Mouse (Mus musculus): Measurements from ENCODE around the gene Rptor.
A peak's percentile ranks its signal among the peaks of the same experiment; 100 is the strongest.

Rptor gene

DNA sequence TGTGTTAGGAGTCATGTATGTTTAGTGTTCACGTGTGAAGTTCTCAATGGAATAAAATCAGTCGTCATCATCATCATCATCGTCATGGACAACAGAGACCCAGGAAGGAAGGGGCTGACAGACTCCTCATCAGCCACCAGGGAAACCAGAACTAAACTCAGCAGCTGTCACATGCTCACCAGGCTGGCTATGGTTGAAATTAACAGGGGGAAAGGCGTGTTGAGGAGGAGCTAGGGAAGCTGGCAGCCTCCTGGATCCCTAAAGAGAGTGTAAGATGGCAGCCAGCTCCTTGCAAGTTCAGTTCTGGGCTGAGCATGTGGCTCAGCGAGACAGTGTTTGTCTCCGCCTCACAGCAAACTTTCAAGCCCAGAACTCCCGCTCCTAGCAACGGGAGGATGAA, 332.1 kb downstream of the Rptor start:
- no peak for DNase-seq (ENCODE audit: low spot score)

DNA sequence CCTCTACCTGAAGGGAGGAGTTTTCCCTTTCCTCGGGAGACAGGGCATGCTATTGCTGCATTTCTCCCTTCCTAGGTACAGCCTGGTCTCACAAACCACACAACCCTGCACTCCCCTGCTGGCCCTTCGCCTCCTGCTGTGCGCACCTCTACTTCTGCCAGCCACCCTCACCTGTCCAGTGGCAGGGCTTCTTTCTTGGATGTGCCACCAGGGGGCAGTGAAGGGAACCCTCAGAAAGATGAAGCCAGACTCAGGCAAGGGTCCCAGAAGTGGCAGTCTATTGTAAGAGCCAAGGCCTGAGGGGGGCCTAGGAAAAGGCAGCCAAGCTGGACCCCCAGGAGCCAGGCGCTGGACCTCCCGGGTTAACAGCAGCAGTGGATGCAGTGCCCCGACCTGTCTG, 332.8 kb downstream of the Rptor start:
- peak; percentile 72 for DNase-seq (ENCODE audit: low spot score)

DNA sequence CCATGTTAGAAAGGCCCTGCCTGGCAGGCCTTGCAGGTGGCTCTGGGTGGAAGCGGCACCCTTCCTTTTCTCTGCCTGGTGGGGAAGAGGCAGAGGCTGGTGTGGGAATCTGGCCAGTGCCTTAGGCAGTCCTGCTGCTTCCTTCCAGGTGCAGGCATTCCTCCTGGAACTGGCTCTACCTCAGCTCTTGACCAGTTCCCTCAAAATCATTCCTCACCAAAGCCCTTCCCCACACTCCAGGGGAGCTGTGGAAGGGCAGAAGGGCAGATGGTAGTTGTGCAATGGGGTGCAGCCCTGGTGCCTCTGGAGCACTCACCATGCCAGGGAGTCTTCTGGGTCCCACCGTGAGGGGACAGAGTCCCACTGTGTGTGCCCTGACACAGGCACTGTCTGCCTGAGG, 333.8 kb downstream of the Rptor start:
- DNase-seq (ENCODE audit: low spot score): no peak

DNA sequence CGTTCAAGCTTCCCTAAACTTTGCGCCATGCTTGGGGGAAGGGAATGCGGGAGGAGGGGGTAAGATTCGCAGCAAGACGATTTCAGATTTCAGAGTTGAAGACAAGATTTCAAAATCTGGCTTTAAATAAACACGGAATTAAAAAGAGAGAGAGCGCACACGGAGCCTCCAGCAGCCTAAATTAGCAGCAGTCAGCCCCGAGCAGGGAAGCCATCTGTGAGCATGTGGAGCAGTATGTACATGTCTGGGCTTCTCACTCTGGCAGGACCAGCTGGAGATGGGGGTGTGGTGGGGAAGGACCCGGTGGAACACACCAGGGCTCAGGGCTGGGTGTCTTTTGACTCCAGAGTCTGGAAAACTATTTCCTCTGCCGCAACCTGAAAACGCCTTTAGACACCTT, 334.5 kb downstream of the Rptor start:
- no peak for DNase-seq (ENCODE audit: low spot score)

DNA sequence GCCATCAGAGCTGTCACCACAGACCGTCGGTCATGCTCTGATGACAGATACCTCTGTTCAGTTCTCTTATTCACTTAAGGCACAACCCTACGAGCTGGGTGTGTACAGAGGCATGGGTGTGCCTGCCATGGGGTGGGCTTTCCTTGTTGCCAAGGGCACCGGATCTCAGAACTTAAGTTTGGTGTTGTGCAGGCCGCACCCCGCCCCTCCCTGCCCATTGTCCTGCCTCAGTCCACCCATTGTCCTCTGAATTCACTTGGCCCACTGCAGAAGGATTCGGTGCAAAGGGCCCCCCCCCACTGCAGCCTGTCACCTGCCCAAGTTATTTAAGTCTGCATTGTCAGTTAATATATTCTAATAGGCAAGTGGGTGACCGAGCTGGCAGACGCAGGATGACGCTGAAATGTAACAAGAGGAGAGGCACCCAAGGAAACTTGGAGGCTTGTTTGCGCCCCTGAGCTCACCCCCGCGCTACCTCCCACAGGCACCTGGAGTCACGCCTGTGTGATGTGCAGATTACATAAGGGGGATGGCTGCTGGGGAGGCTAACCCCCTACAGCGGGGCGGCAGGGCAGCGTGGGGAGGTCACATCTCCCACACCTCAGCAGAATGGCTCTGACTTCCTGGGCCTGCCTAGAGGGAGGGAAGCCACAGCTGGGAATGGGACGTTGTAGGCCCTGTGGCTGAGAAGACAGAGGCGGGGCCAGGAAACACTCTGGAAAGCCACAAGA, 335.2 kb downstream of the Rptor start:
- no peak for DNase-seq (ENCODE audit: low spot score)

DNA sequence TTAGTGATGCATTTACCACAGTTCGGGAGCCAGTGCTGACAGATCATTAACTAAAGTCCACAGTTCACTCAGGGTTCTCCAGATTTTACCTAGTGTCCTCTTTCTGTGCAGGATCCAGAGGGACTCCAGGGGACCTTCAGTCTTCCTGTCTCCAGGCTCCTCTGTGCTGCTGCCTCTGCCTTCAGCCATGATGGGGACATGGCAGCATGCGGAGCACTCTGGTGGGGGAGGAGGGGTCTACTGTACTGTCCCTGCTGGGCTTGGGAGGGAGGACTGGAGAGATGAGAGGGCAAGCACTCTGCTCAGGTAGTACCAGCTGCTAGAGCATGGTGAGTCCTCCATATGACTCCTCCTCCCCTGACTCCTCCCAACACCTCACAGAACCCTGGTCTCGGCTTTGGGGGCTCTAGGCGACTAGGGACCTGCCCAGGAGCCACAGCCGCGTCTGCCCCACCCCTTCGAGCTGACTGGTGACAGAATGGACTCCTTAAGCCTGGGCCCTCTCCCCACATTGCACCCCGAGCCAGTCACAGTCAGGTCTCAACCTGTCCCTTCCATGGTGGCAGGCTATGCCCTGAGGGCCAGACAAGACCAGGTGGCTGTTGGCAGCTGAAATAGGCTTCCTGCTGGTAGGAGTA, 336.5 kb downstream of the Rptor start:
- no peak for DNase-seq (ENCODE audit: low spot score)

DNA sequence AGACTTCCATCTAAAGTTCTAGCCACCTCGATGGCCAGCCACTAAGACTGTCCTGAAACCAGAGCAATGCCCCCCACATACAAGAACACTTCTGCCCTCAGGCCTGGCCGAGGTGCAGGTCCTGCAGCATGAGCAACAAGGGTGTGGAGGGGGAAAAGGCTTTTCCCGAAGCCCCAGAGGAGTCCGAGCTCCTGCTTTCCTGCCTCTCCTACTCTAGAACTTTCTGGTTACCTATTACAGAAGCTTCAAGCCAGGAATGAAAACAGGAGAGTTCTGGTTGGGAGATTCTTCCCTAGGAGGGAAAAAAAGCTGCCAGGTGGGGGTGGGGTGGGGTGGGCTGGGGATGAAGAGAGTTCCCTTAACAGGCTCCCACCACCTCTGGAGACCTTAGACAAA, 337.0 kb downstream of the Rptor start:
- no peak for DNase-seq (ENCODE audit: low spot score)

DNA sequence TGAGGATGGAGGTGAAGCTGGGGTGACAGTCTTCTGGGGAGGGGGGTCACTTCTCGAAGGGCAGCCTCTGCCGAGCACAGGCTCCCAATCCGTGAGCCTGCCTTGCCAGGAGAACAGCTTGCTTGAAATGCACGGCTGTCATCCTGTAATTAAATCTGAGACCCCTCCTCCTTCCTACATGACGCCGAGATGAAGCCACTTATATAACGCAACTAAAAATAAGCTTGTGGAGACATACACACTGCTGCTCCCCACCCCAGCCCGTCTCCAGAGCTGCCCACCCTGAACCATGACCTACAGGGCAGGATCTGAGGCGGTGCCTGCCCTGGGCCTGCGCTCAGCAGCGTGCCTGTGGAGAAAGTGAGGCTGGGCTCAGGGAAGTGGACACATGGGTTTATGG, 337.4 kb downstream of the Rptor start:
- no peak for DNase-seq (ENCODE audit: low spot score)

DNA sequence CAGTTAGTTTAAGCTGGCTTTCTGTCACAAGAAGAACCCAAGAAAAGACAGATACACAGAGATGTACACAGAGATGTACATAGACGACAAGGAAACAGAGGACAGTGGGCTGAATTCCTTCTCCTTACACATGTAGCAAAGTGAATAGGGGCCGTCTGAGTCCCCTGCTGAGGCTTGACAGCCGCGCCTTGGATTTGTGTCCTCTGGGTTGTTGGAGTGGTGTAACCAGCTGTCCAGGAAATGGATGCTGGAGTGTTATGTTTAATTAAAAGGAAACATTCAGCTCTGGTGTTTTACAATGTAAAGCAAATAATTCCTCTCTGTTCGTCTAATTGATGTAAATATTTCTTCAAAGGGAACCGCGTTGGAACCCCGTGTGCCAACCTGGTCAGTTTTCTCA, 339.1 kb downstream of the Rptor start:
- DNase-seq (ENCODE audit: low spot score): no peak

DNA sequence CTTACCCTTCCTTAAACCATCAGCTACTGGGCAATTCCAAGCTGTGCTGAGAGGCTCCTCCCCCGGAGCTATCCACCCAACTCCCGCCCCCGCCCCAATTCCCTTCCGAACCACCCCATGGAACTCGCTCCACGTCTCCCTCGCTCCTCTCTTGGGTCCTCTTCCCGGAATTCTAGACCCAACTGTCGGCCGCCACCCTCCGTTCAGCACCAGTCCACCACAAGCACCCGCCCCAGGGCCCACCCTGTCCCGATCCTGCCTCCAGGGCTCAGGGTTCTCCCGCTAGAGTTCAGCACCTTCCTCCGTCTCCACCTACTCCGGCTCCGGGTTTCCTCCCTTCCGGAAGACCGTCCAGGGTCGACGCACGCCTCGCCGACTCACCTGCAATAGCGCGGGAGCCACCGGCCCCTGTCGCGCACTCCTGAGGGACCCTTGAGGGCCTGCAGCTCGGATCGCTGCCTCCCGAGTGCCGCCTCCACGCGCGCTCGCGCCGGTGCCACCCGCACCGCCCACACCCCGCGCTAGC, 339.6 kb downstream of the Rptor start:
- DNase-seq (ENCODE audit: low spot score): no peak

DNA sequence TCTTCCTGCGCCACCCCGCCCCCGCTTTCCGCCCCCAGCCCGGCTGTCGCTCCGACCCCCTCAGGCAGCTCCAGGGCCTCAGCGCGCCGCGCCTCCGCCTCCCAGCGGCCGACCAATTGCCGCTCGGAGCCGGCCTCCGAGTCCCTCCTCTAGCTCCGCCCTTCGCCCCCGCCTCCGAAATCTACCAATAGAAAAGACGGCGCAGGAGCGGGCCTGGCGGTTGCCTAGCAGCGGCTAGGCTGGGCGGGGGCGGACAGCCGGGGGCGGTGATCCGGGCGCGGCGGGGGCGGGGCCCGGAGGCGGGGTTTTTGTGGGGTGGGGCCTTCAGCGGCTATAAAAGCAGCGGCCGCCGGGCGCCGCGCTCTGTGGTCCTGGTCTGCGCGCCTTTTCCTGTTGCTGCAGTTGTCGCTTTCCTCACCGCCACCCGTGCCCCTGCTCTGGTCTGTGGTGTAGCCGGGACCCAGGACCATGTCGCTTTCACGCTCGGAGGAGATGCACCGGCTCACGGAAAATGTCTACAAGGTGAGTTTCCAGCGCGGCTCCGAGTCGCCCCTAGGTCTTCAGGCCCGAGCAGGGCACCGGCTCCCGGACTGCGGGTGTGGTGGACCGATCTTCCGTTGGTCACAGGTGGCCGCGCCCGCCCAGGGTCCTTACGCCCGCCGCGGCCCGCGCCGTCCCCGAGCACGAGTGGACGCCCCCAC, 340.2 kb downstream of the Rptor start, which contains the start of gene Baiap2:
Baiap2 (plus strand) TSS at position 37 of the 701 bp plus-strand sequence.
- DNase-seq (ENCODE audit: low spot score): peak; percentile 98

DNA sequence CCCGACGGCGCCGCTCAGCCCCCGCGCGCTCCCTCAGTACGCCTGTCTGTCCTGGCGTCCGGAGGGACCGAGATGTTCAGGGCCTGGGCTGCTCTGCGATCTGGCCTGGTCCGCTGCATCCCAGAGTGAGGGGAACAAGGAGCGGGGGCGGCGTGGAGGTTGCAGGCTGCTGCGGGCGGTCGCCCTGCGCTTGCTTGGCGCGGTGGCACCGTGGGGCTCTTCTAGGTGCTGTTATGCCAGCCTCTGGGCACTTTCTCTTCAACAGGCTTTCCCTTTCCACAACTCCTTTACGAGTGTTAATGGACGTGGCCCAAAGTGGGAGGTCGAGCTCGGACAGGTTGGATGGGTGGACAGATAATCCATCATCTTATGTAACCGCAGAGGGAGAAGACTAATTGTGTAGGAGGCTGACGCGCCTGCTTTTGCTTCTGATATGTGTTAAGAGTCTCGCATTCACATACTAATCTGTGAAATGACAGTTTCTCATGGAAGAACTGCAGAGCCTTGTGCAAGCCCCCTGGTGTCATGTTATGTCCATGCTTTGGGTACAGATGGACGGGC, 340.8 kb downstream of the Rptor start:
- no peak for DNase-seq (ENCODE audit: low spot score)

DNA sequence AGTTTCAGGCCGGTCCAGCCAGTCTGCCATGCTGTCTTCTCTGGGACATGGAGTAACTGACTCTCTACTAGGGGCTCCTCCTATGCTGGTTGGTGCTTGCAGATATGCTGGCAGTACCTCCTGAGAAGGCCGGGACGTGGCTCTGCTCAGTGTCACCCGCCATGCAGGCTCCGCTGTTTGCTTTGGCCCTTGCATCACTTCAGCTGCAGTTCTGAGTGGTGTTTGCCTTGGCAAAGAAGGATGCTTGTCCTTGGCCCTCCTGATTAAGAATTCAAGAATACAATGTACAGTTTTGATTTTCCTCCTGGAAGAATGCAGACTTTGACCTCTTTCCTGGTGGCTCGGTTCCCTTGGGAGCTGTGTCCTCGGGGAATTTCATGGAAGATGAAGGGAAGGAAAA, 342.6 kb downstream of the Rptor start:
- DNase-seq (ENCODE audit: low spot score): no peak

DNA sequence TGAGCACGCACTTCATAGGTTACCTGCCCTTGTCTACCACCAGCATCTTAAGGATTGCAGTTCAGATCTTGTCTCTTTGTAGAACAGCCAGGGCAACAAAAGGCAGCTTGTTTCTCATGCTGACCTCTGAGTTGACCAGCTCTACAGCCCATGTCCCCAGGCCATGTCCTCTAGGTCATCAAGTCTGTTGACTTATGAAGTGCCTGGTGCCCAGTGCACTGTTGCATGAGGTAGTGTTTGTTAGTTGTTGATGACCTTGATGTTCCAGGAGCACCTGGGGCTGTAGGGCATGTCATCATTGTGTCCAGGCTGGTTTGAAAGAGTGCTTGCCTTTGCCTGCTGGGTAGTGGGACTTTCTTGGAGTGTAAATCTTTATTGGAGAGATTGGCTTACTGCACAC, 344.7 kb downstream of the Rptor start:
- DNase-seq (ENCODE audit: low spot score): no peak

DNA sequence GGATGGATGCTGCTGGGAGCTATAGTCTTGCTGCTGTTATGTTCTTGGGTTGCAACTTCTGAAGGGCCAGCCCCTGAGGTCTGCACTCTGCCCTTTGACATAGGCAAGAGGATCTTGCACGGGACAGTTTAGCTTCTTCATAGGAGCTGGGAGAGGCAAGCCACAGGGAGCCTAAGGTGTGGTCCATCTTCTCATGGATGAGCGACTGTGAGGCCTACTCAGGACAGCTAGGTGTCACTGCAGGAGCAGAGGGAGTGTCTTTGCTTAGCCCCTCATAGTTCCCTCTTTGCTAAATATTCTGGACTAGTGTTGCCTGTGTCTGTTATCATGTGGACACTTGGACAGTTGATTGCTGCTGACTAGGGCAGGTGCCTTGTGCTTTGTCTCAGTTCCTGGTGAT, 345.2 kb downstream of the Rptor start:
- DNase-seq (ENCODE audit: low spot score): no peak

DNA sequence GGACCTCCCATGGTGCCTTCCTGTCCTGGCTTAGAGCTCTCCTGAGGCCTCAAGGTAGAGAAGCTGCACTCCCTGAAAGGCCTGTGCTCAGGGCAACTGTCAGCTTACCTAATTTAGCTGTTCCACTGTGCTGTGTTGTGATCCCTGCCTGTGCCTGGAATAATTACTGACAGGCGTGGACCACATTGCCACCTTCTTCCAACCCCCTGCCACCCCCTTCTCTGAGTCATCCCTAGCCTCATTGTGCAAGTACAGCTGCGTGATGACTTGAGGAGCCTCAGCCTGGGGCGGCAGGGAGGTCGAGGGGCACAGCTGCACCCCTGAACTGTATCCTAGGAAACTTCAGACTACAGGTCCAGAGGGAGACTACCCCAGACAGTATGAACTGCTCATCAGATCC, 345.6 kb downstream of the Rptor start:
- no peak for DNase-seq (ENCODE audit: low spot score)

DNA sequence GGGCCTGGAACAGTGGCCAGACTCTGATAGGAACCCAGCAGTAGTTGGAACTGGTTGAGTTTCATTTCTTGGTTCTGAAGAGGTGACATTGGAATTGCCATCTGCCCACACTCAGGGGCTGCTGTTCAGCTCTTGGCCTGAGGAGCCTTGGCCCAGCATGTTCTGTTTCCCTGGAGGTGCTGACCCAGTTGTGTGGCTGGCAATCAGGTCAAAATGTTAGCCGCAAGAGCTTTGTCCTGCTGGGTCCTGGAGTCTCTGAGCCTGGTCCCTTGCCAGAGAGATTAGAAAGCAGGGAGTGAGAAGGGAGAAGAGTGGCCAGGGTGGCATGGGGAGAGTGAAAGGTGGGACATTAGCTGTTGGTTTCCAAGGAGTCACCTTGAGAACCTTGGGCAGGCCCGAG, 346.1 kb downstream of the Rptor start:
- DNase-seq (ENCODE audit: low spot score): no peak
